Mouse (Mus musculus) neural tube, embryonic 15.5 days (tissue): ENCODE results near the gene Phyhipl. TPM values are rescaled to one million over a fixed set of nuclear protein-coding genes. Genes with fewer than 3 reads are reported as not detected.

Source experiments
- ATAC-seq: fragments of 200-750 bp; cut with Nextera tagmentation; 2 replicates; pipeline ENCODE4 v1.8.0; 2017; ENCODE audit warnings: mild to moderate bottlenecking, moderate TSS enrichment, moderate library complexity; ENCODE audit not compliant: low FRiP score
- H3K27ac ChIP-seq: fragments of 300-500 bp; sonication (generic); replicated peaks from 2 replicates; pipeline ENCODE4 v1.5.1; 2015; ENCODE audit warnings: mild to moderate bottlenecking, inconsistent platforms
- H3K27me3 ChIP-seq: fragments of 300-500 bp; sonication (generic); replicated peaks from 2 replicates; pipeline ENCODE4 v1.6.1; 2015; ENCODE audit warnings: inconsistent platforms
- H3K36me3 ChIP-seq: fragments of 300-500 bp; sonication (generic); 2 replicates; pipeline ENCODE4 v1.6.1; 2015; ENCODE audit warnings: inconsistent platforms
- H3K4me1 ChIP-seq: fragments of 300-500 bp; sonication (generic); 2 replicates; pipeline ENCODE4 v1.6.1; 2015; ENCODE audit warnings: inconsistent platforms
- H3K4me2 ChIP-seq: fragments of 300-500 bp; sonication (generic); 2 replicates; pipeline ENCODE4 v1.6.1; 2015; ENCODE audit warnings: inconsistent platforms, mild to moderate bottlenecking, moderate library complexity
- H3K4me3 ChIP-seq: fragments of 300-500 bp; sonication (generic); replicated peaks from 2 replicates; pipeline ENCODE4 v1.5.1; 2015; ENCODE audit warnings: mild to moderate bottlenecking, inconsistent platforms
- H3K9ac ChIP-seq: fragments of 300-500 bp; sonication (generic); replicated peaks from 2 replicates; pipeline ENCODE4 v1.6.1; 2015; ENCODE audit warnings: mild to moderate bottlenecking, inconsistent platforms
- H3K9me3 ChIP-seq: fragments of 300-500 bp; sonication (generic); replicated peaks from 2 replicates; pipeline ENCODE4 v1.6.1; 2016; ENCODE audit warnings: inconsistent platforms
- WGBS: fragments of 180-500 bp; shearing (Covaris S2); methylation state at CpG from one replicate; pipeline ENCODE4 v1.1.7; 2015; ENCODE audit warnings: mixed read lengths; 5-methylcytosine and 5-hydroxymethylcytosine counted together
- polyA plus RNA-seq: library from polyadenylated mRNA; unstranded; fragments of >200 nt; fragmentation: Nextera tagmentation; extraction: Ambion mirVana; gene quantifications from 2 replicates; pipeline ENCODE4 v1.2.1, GENCODE M21; 2015

Phyhipl gene
- polyA plus RNA-seq, 1 experiment from 2014 or later = 335 TPM

DNA sequence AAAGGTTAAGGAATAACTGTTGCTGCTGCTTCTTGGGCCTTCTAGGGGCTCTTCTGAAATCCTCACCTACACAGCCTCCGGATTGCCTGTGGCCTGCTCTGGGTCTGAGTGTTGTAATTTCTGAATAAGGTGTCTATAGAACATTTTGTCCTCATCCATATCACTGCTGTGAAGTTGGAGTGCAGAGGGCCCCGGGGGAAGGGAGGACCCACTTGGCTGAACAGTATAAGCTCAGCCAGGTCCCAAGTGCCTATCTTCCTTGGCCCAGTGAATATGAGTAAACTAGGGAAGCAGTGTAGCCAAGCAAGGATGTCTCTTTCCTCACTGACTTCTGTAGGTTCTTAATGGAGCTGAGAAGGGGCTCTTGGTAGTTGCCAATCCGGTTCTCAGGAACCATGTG lies 103.2 kb downstream of the Phyhipl start:
- Histone ChIP-seq H3K36me3 (peaks cover 61% of the 10 kb centered on the region), H3K9me3 (no peaks in the 10 kb centered on the region), H3K9ac (no peak overlapping the region), H3K27me3 (no peaks in the 10 kb centered on the region), H3K4me3 (no peak overlapping the region), H3K4me1 (peaks cover 4% of the 10 kb centered on the region), H3K4me2 (no peak overlapping the region), H3K27ac (peak overlapping the region; percentile 20; the same call in 1 of the 2 replicates)
- WGBS = 91% methylated on average over 3 of the region's 3 CpGs
- no peak for ATAC-seq

DNA sequence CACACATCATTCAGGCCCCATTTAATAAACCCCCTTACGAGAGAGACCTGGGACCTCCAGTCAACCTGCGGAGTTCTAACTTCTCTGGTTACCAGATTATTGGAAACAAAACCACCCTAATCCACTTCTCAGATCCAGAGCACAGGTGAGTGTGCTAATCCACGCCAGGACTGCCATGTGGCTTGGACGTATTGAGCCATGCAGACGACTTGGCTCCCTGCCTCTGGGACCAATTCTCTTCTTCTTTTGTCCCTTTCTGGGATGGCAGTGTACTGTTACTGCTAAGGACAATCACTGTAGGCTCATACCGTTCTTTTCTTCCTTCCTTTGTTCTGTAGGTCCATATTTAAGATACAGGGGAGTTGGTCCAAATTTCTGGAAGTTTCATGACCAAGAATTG lies 112.9 kb downstream of the Phyhipl start:
- Histone ChIP-seq H3K4me3 (no peak overlapping the region), H3K9me3 (no peaks in the 10 kb centered on the region), H3K4me2 (no peak overlapping the region), H3K36me3 (peaks cover 32% of the 10 kb centered on the region), H3K9ac (no peak overlapping the region), H3K27ac (no peak overlapping the region), H3K4me1 (no peaks in the 10 kb centered on the region), H3K27me3 (no peaks in the 10 kb centered on the region)
- 73% methylated on average over 6 of the region's 6 CpGs for WGBS
- no peak for ATAC-seq

DNA sequence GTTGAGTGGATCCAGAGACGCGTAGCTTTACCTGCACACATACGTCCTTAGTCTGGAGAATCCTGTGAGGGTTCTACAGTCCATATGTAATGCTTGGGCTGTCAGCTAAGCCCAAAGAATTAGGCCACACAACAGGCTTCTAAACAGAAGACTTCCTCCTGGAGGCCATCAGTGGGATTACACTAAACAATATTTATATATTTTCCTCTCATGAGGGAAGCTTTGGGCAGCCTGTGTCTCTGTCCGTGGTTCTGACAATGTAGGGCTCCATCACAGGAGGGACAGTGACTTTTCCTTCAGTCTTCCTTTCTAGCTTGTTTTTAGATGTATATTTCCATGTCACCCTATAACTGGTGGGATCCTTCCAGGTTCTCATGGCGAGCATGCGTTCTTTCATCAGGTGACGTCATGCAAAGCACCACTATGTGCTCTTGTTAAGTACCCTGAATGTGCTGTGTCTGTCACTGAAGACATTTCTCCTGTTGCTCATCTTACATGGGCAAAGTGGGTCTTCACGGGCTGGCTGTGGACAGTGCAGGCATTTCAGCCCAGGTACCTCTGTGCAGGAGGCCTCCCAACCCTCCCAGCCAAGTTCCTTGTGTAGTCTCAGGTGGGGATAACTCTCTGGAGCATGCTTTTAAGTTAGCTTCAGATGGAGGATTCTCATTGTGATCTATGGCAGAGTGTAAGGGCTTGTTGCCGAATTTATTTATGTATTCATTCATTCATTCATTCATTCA lies 115.1 kb downstream of the Phyhipl start:
- H3K27me3 ChIP-seq = no peaks in the 10 kb centered on the region
- WGBS = 88% methylated on average over 9 of the region's 9 CpGs
- no peak overlapping the region for H3K4me3 ChIP-seq
- H3K9me3 ChIP-seq = no peaks in the 10 kb centered on the region
- ATAC-seq = no peak
- H3K27ac ChIP-seq = no peak overlapping the region
- no peak overlapping the region for H3K9ac ChIP-seq
- H3K36me3 ChIP-seq = peaks cover 50% of the 10 kb centered on the region
- H3K4me1 ChIP-seq = no peaks in the 10 kb centered on the region
- no peak overlapping the region for H3K4me2 ChIP-seq

DNA sequence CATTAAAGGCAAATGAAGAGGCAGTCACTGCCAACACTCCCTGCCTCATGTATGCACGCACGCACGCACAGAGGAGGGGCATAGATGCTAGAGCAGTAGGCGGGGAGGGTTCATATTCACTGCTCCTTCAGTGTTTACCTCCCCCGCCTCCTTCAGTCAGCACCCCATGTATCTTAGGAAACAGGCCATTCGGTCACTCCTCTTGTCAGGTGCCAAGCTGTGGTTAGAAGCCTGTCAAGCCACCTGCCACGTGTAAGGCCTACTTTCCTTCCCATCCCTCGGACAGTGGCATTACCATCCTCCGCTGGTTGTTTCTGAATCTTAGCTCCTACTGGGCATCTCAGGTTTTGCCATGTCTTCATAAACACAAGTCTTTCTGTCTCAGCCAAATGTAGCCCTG lies 116.5 kb downstream of the Phyhipl start:
- WGBS = 97% methylated on average over 9 of the region's 9 CpGs

DNA sequence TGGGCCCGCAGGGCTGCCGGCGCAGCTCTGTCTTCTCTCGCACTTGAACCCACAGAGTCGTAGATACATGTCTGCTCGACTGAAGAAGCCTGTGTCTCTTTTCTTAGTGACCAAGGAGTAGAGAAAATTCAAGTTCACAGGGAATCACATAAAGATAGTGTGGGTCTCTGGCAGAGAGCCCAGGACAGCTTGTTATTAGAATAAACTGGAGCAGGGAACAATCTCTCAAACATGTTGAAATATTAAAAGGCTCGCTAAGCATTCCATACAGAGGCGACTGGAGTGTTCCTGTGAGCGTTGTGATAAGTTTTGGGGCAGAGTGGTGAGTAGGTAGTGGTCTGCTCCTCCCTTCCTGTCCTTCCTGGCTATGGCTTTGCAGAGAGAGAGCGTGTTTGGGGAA lies 118.1 kb downstream of the Phyhipl start:
- Histone ChIP-seq H3K27me3 (no peaks in the 10 kb centered on the region), H3K36me3 (peaks cover 39% of the 10 kb centered on the region), H3K4me1 (no peaks in the 10 kb centered on the region), H3K4me2 (no peak overlapping the region), H3K9ac (no peak overlapping the region), H3K4me3 (no peak overlapping the region), H3K9me3 (no peaks in the 10 kb centered on the region), H3K27ac (no peak overlapping the region)
- ATAC-seq = no peak
- 91% methylated on average over 10 of the region's 10 CpGs for WGBS

More for the DNA sequence above, 116.5 kb downstream of the Phyhipl start:
- H3K27ac ChIP-seq = no peak overlapping the region
- no peaks in the 10 kb centered on the region for H3K4me1 ChIP-seq
- H3K27me3 ChIP-seq = no peaks in the 10 kb centered on the region
- H3K9ac ChIP-seq = no peak overlapping the region
- no peak overlapping the region for H3K4me2 ChIP-seq
- H3K9me3 ChIP-seq = no peaks in the 10 kb centered on the region
- no peak for ATAC-seq
- H3K4me3 ChIP-seq = no peak overlapping the region
- peaks cover 48% of the 10 kb centered on the region for H3K36me3 ChIP-seq

DNA sequence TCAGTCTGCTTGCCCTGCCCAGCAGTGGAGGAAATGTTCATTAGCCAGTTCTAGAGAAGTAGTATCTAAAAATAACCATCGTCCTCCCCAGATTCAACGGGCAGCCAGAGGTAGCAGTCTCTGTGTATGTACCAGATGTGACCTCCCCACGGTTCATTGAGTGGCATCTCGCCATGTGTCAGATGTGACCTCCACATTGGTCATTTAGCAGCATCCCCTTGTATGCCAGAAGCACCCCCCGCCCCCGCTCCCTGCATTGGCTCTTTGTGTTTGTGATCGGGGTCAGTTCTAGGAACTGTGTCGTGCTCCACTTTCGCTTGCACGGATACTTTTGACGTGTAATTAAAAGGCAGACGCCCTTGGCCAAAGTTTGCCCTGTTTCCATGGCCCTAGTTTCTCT lies 120.4 kb downstream of the Phyhipl start:
- Histone ChIP-seq H3K27ac (no peak overlapping the region), H3K27me3 (no peaks in the 10 kb centered on the region), H3K36me3 (peaks cover 39% of the 10 kb centered on the region), H3K4me3 (no peak overlapping the region), H3K9me3 (no peaks in the 10 kb centered on the region), H3K9ac (no peak overlapping the region), H3K4me1 (no peaks in the 10 kb centered on the region), H3K4me2 (no peak overlapping the region)
- 89% methylated on average over 12 of the region's 12 CpGs for WGBS
- no peak for ATAC-seq

DNA sequence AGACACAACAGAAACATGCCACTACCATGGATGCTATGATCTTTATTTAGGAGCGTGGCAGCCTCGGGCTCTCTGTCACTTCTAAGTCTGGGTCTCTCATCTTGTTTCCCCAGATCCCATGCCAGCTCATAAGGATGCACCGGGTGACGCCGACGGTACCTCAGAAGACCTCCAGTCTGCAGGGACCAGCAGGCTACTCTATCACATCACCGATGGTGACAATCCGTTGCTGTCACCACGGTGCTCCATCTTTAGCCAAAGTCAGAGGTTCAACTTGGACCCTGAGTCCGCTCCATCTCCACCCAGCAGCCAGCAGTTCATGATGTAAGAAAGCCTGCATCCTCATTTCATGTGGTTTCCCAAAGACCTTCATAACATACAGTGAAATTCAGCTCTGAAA lies 121.2 kb downstream of the Phyhipl start:
- H3K4me2 ChIP-seq = no peak overlapping the region
- no peak overlapping the region for H3K27ac ChIP-seq
- H3K4me3 ChIP-seq = no peak overlapping the region
- H3K9me3 ChIP-seq = no peaks in the 10 kb centered on the region
- no peaks in the 10 kb centered on the region for H3K27me3 ChIP-seq
- H3K36me3 ChIP-seq = peaks cover 39% of the 10 kb centered on the region
- WGBS = 97% methylated on average over 10 of the region's 10 CpGs
- no peak for ATAC-seq
- H3K9ac ChIP-seq = no peak overlapping the region
- H3K4me1 ChIP-seq = 0 out of 2 replicates have a peak, but pooled peaks cover 4% of the 10 kb centered on the region

DNA sequence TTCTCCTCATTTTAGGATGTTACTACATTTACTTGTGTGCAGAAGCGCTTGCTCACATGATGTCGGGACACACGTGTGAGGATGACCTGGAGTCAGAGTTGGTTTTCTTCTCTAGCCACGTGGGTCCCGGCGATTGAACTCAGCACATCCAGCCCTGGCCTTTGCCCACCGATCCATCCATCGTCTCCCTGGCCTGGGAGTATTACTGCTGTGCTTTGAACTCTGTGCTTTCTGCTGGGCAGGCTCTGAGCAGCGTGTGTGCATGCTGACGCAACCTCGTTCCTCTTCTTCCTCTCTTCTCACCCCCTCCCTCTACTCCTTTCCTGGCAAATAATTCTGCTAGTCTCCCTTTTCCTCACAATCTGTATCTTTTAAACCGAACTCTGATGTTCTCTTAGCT lies 121.8 kb downstream of the Phyhipl start:
- 0 out of 2 replicates have a peak, but pooled peaks cover 4% of the 10 kb centered on the region for H3K4me1 ChIP-seq
- no peak overlapping the region for H3K27ac ChIP-seq
- no peaks in the 10 kb centered on the region for H3K27me3 ChIP-seq
- no peaks in the 10 kb centered on the region for H3K9me3 ChIP-seq
- H3K9ac ChIP-seq = no peak overlapping the region
- no peak overlapping the region for H3K4me3 ChIP-seq
- peaks cover 36% of the 10 kb centered on the region for H3K36me3 ChIP-seq
- ATAC-seq = no peak
- 88% methylated on average over 12 of the region's 12 CpGs for WGBS
- H3K4me2 ChIP-seq = no peak overlapping the region

DNA sequence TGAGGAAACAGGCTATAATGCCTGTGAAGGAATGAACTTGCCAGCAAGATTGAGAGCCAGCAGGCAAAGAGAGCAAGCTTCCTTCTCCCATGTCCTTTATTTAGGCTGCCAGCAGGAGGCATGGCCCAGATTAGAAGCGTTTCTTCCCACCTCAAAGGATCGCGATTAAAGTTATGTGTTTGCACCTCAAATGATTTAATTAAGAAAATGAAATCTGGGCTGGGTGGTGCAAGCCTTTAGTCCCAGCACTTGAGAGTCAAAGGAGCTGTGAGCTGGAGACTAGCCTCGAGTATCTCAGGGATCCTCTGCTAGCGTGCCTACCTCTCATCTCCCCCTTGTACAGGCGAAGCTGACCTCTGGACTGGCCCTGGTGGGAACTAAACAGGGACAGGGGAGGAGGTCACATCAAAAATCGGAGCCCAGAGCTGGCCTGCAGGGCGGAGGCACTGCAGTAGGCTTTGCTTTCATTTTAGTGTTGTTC lies 122.4 kb downstream of the Phyhipl start:
- H3K9me3 ChIP-seq = no peaks in the 10 kb centered on the region
- 0 out of 2 replicates have a peak, but pooled peaks cover 4% of the 10 kb centered on the region for H3K4me1 ChIP-seq
- H3K4me3 ChIP-seq = no peak overlapping the region
- ATAC-seq = no peak
- 65% methylated on average over 8 of the region's 8 CpGs for WGBS
- no peak overlapping the region for H3K4me2 ChIP-seq
- H3K9ac ChIP-seq = no peak overlapping the region
- H3K27me3 ChIP-seq = no peaks in the 10 kb centered on the region
- peaks cover 34% of the 10 kb centered on the region for H3K36me3 ChIP-seq
- no peak overlapping the region for H3K27ac ChIP-seq

DNA sequence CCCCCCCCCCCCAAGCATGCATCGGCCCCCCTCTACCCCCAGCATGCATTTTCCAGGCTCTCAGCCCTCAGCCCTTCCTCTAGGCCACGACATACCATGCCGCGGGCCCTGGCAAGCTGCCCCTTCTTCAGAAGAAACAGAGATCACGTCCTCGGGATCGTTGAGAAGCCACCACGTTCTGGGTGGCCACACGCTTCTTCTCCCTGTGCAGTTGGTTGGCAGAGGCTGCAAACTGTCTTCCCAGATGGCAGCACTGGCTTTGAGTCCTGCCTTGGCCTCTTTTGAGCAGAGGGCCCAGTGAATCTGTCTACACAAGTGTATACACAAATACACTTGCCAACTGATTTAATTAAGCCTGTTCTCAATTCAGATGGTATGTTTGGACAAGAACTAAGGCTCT lies 123.5 kb downstream of the Phyhipl start:
- no peak overlapping the region for H3K27ac ChIP-seq
- WGBS = 83% methylated on average over 9 of the region's 9 CpGs
- ATAC-seq = no peak

DNA sequence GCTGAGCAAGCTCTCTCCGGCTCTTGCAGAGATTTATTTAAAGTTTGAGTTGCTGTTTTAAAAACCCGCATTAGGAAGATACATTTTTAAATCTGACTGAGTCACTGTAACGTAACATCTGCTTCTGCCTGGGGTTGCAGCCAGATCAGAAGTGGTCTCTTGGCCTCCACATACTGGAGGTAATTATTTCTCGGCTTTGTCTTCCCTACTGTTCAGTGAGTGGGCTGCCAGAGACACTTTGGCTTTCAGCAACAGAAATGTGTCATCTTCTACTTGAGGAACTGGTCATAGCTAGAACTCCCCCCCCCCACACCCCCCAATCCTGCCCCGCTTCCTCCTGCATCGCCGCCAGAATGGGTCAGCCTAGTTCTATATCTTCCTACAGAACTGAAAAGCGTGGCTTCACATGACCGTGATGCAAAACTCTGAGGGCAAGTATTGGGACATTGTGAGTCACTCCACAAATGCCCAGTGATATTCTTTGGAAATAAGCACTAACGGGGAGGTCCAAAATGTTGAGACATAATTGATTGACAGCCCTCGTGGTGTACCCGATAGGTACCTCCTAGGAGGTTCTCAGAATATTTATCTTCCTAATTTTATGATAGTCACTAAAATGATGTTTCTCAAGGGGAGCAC lies 125.5 kb downstream of the Phyhipl start:
- no peak for ATAC-seq
- no peak overlapping the region for H3K4me3 ChIP-seq
- H3K9me3 ChIP-seq = no peaks in the 10 kb centered on the region; the same call in 1 of the 2 replicates
- no peaks in the 10 kb centered on the region for H3K27me3 ChIP-seq
- WGBS = 89% methylated on average over 12 of the region's 12 CpGs
- H3K9ac ChIP-seq = no peak overlapping the region
- H3K36me3 ChIP-seq = peaks cover 13% of the 10 kb centered on the region
- no peak overlapping the region for H3K4me2 ChIP-seq
- no peak overlapping the region for H3K27ac ChIP-seq
- H3K4me1 ChIP-seq = 0 out of 2 replicates have a peak, but pooled peaks cover 4% of the 10 kb centered on the region

More for the DNA sequence above, 123.5 kb downstream of the Phyhipl start:
- no peaks in the 10 kb centered on the region for H3K9me3 ChIP-seq
- H3K27me3 ChIP-seq = no peaks in the 10 kb centered on the region
- peaks cover 26% of the 10 kb centered on the region for H3K36me3 ChIP-seq
- H3K4me3 ChIP-seq = no peak overlapping the region
- H3K4me2 ChIP-seq = no peak overlapping the region
- no peak overlapping the region for H3K9ac ChIP-seq
- 0 out of 2 replicates have a peak, but pooled peaks cover 4% of the 10 kb centered on the region for H3K4me1 ChIP-seq

DNA sequence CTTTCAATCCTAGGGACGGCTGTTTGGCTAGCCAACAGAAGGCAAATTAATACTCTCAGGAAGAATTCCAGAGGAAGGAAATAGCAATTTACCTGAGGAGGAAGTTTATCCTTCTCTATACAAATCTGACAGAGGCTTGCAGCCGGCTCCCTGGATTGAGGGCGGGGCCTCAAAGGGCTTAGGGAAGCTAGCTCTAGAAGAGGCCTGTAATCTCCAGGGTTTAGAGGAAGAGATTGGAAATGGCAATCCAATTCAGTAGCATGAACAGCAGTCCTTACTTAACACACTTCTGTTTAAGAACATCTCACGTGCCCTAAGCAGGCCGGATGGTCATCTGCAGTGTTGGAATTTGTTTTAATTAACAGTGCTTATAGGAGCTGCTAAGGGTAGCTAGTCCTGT lies 134.4 kb downstream of the Phyhipl start:
- Histone ChIP-seq H3K27ac (no peak overlapping the region; the same call in 1 of the 2 replicates), H3K27me3 (no peaks in the 10 kb centered on the region), H3K4me3 (peak overlapping the region; percentile 47; the same call in 1 of the 2 replicates), H3K4me1 (peaks cover 32% of the 10 kb centered on the region), H3K9ac (no peak overlapping the region), H3K9me3 (no peaks in the 10 kb centered on the region; the same call in 1 of the 2 replicates), H3K36me3 (peaks cover 5% of the 10 kb centered on the region), H3K4me2 (peak overlapping the region; percentile 90)
- 25% methylated on average over 5 of the region's 5 CpGs for WGBS
- no peak for ATAC-seq
